Mouse (Mus musculus) neural tube, embryonic 13.5 days (tissue): ENCODE results near the gene Kcnmb4. TPM values are rescaled to one million over a fixed set of nuclear protein-coding genes. Genes with fewer than 3 reads are reported as not detected.

Experiments used
- ATAC-seq: fragments of 200-750 bp; cut with Nextera tagmentation; 2 replicates; pipeline ENCODE4 v1.8.0; 2017; ENCODE audit warnings: low read depth, mild to moderate bottlenecking, moderate TSS enrichment, moderate library complexity
- H3K27ac ChIP-seq: fragments of 300-500 bp; sonication (generic); replicated peaks from 2 replicates; pipeline ENCODE4 v1.5.1; 2015; ENCODE audit warnings: moderate library complexity, mild to moderate bottlenecking, inconsistent platforms
- H3K27me3 ChIP-seq: fragments of 300-500 bp; sonication (generic); 2 replicates; pipeline ENCODE4 v1.6.1; 2015; ENCODE audit warnings: mild to moderate bottlenecking, inconsistent platforms
- H3K36me3 ChIP-seq: fragments of 300-500 bp; sonication (generic); 2 replicates; pipeline ENCODE4 v1.6.1; 2015; ENCODE audit warnings: mild to moderate bottlenecking, inconsistent platforms
- H3K4me1 ChIP-seq: fragments of 300-500 bp; sonication (generic); replicated peaks from 2 replicates; pipeline ENCODE4 v1.6.1; 2015; ENCODE audit warnings: inconsistent platforms
- H3K4me2 ChIP-seq: fragments of 300-500 bp; sonication (generic); 2 replicates; pipeline ENCODE4 v1.6.1; 2015; ENCODE audit warnings: inconsistent platforms, mild to moderate bottlenecking, moderate library complexity
- H3K4me3 ChIP-seq: fragments of 300-500 bp; sonication (generic); 2 replicates; pipeline ENCODE4 v1.5.1; 2015; ENCODE audit warnings: mild to moderate bottlenecking, inconsistent platforms
- H3K9ac ChIP-seq: fragments of 300-500 bp; sonication (generic); 2 replicates; pipeline ENCODE4 v1.6.1; 2015; ENCODE audit warnings: moderate library complexity, mild to moderate bottlenecking, inconsistent platforms
- H3K9me3 ChIP-seq: fragments of 300-500 bp; sonication (generic); 2 replicates; pipeline ENCODE4 v1.6.1; 2016; ENCODE audit warnings: inconsistent platforms
- WGBS: fragments of 180-500 bp; shearing (Covaris S2); methylation state at CpG from one replicate; pipeline ENCODE4 v1.1.7; 2015; 5-methylcytosine and 5-hydroxymethylcytosine counted together
- polyA plus RNA-seq: library from polyadenylated mRNA; unstranded; fragments of >200 nt; fragmentation: Nextera tagmentation; extraction: Ambion mirVana; gene quantifications from 2 replicates; pipeline ENCODE4 v1.2.1, GENCODE M21; 2015

Gene Kcnmb4
- polyA plus RNA-seq, 1 experiment from 2014 or later: 38.5 TPM

DNA sequence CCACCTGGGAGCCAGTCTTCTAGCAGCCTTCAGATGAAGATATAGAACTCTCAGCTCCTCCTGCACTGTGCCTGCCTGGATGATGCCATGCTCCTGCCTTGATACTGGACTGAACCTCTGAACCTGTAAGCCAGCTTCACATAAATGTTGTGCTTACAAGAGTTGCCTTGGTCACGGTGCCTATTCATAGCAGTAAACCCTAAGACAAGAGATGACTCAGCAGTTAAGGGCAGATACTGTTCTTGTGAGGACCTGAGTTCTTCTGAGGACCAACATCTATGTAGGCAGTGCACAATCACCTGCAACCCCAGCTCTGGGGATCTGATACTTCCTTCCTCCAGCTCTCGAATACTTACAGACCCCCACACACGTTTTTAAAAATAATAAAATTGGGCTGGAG, 2.9 kb upstream of the Kcnmb4 start:
- 93% methylated on average over 3 of the region's 3 CpGs for WGBS

DNA sequence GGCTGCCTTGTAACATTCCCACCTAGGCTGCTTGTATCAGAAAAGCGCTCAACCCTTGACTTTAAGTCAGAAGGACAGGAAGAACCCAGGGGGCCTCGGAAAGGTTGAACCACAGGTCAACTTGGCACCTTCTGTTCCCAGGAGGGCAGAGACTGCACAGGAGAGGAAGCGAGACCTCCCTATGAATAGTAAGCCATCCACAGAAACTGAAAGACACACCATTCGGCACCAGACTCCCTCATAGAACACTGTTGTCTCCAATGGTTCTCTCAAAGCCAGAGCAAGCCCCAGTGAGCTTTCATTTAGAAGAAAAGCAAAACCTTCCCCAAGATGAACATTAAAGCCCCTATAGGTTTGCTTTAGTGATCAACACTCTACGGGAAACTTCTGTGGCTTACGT, 2.0 kb upstream of the Kcnmb4 start:
- 0 out of 2 replicates have a peak, but pooled peaks cover 3% of the 10 kb centered on the region for H3K36me3 ChIP-seq

More for the DNA sequence above, 2.9 kb upstream of the Kcnmb4 start:
- no peak overlapping the region for H3K9ac ChIP-seq
- H3K27ac ChIP-seq: no peak overlapping the region
- peaks cover 3% of the 10 kb centered on the region; the same call in 1 of the 2 replicates for H3K36me3 ChIP-seq
- H3K4me3 ChIP-seq: no peak overlapping the region
- peaks cover 35% of the 10 kb centered on the region for H3K4me1 ChIP-seq
- no peaks in the 10 kb centered on the region for H3K27me3 ChIP-seq
- no peak for ATAC-seq
- no peak overlapping the region for H3K4me2 ChIP-seq
- H3K9me3 ChIP-seq: no peaks in the 10 kb centered on the region

DNA sequence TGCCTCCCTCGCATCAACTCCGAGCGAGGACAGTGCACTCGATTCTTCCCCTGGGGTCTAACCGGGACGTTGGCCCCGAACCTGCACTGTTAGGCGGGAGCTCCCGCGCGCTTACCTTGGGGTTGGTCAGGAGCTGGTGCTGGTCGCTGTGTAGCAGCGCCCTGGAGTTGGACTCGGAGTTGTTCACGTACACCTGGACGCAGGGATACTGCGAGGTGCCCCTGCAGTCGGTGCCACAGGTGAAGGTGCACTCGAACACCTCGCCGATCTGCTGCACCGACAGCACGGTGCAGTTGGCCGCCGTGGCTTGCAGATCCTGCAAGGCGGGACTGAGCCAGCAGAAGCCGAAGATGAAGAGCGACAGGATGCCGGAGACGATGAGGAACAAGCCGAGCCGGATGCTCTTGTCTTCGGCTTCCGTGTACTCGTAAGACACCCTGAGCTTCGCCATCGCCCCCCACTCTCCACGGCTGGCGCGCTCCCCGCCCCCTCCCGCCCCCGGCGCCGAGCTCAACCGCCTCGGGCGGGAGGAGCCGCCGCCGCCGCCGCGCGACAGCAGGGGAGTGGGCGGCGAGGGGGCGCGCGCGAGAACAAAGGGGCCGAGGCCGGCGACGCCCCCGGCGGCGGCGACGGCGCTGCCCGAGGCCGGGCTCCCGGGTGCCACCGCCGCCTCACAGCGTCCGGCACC, 463 bp downstream of the Kcnmb4 start:
- Histone ChIP-seq H3K27ac (peak overlapping the region; percentile 92), H3K9ac (peak overlapping the region; percentile 88), H3K4me1 (peaks cover 46% of the 10 kb centered on the region), H3K9me3 (no peaks in the 10 kb centered on the region), H3K36me3 (0 out of 2 replicates have a peak, but pooled peaks cover 3% of the 10 kb centered on the region), H3K4me3 (peak overlapping the region; percentile 78), H3K4me2 (peak overlapping the region; percentile 88), H3K27me3 (no peaks in the 10 kb centered on the region)
- peak; percentile 80 for ATAC-seq
- under 1% methylated on average over 51 of the region's 78 CpGs for WGBS

More for the DNA sequence above, 2.0 kb upstream of the Kcnmb4 start:
- Histone ChIP-seq H3K27ac (no peak overlapping the region), H3K4me3 (no peak overlapping the region), H3K9me3 (no peaks in the 10 kb centered on the region), H3K27me3 (no peaks in the 10 kb centered on the region), H3K4me1 (peaks cover 39% of the 10 kb centered on the region), H3K4me2 (peak overlapping the region; percentile 88), H3K9ac (no peak overlapping the region)
- no peak for ATAC-seq
- 68% methylated on average over 6 of the region's 6 CpGs for WGBS

DNA sequence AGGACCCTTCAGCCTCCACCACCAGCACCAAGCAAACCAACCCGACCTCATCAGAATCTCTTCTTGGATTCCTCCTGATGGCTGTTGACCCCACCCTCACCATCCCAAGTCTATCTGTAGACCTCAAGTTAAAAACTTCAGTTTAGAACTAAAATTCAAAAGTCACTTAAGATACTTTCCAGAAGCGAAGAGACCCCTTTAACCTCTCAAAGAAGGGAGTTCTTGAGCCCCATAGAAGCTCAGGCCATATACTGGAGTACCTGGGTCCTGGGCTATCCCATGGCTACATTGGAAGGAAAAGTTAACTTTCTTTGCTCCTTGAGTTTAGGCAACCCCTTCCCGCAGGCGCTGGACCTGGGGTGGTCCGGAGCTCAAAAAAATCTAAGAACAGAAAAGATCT, 1.1 kb downstream of the Kcnmb4 start:
- peak overlapping the region; percentile 88 for H3K4me2 ChIP-seq
- peaks cover 46% of the 10 kb centered on the region for H3K4me1 ChIP-seq
- H3K36me3 ChIP-seq: 0 out of 2 replicates have a peak, but pooled peaks cover 3% of the 10 kb centered on the region
- peak overlapping the region; percentile 88 for H3K9ac ChIP-seq
- no peak for ATAC-seq
- peak overlapping the region; percentile 92 for H3K27ac ChIP-seq
- no peaks in the 10 kb centered on the region for H3K27me3 ChIP-seq
- no peaks in the 10 kb centered on the region for H3K9me3 ChIP-seq
- H3K4me3 ChIP-seq: peak overlapping the region; percentile 78
- 13% methylated on average over 5 of the region's 5 CpGs for WGBS

DNA sequence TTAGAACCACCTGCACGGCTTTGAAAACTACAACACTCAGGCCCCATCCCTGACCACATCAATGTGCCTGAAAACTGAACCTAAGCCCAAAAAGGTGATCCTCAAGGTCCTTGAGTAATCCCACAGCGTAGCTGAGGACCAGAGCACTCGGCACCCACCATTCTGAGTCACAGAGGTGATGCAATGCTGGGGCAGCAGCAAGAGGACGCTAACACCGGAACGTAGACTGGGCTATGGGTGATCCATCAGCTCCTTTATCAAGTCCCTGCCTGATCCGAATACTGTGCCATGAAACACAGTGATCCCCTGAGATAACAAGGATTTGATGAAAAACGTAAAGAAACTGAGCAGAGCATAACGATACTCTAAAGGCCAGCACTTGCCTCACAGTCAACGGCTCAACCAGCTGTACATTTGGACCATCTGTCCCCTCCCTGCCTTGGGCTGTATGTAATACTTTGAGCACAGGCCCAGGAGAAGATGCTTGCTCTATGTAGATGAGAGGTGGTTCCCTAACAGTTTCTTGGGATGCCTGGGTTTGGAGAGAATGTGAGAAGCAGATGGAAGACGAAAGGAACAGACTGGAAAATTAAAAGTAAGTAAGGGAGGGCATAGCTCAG, 3.3 kb downstream of the Kcnmb4 start:
- Histone ChIP-seq H3K27ac (no peak overlapping the region; the same call in 1 of the 2 replicates), H3K9me3 (no peaks in the 10 kb centered on the region), H3K4me2 (peak overlapping the region; percentile 88), H3K36me3 (no peaks in the 10 kb centered on the region), H3K4me1 (peaks cover 40% of the 10 kb centered on the region), H3K4me3 (peak overlapping the region; percentile 11), H3K27me3 (no peaks in the 10 kb centered on the region), H3K9ac (peak overlapping the region; percentile 6; the same call in 1 of the 2 replicates)
- 77% methylated on average over 11 of the region's 11 CpGs for WGBS
- ATAC-seq: no peak

DNA sequence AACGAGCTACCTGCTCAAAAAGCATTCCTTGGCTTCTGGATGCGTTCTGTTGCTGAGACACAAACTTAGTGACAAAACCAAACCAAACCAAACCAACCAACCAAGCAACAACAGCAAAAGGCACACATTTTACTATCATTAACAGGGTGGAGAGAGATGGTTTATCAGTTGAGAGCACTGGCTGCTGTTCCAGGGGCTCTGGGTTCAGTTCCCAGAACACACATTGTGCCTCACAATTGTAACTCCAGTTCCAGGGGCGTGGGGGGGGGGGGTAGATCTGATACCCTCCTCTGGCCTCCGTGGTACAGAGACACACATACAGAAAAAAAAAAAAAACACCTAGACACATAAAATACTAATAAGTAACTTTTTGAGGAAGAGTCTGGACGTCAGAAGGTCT, 5.6 kb downstream of the Kcnmb4 start:
- no peaks in the 10 kb centered on the region for H3K27me3 ChIP-seq
- no peak overlapping the region for H3K9ac ChIP-seq
- peaks cover 2% of the 10 kb centered on the region; the same call in 1 of the 2 replicates for H3K9me3 ChIP-seq
- H3K27ac ChIP-seq: no peak overlapping the region
- peaks cover 27% of the 10 kb centered on the region for H3K4me1 ChIP-seq
- no peak overlapping the region for H3K4me2 ChIP-seq
- H3K36me3 ChIP-seq: peaks cover 2% of the 10 kb centered on the region; the same call in 1 of the 2 replicates
- no peak for ATAC-seq
- no peak overlapping the region for H3K4me3 ChIP-seq
- 89% methylated on average over 5 of the region's 5 CpGs for WGBS

DNA sequence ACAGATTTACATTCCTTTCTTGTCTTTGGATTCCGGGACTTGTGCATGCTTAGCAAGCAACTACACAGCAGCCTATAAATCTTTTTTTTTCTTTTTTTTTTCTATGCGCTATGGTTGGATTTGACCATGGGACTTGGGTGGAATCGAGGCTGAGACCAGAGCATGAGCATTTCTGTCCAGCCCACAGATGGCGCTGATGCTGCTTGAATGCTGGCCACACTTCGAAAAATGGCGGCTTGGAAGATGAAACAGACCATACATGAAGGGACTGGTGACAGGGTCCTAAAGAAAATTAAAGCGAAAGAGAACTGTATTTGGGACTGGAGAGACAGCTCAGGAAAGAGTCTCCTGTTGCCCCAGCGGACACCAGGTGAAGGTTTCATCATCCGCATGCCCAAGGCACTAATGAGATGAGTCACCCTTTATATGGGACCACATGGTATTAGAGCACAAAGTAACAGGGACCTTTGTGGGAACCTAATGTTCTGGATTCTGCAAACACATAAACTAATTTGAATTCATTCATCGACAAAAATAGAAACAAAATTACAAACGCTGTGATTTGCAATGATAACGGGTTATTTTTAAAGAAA, 9.8 kb downstream of the Kcnmb4 start:
- WGBS: 93% methylated on average over 12 of the region's 12 CpGs
- peaks cover 7% of the 10 kb centered on the region; the same call in 1 of the 2 replicates for H3K9me3 ChIP-seq
- no peak overlapping the region for H3K4me3 ChIP-seq
- H3K9ac ChIP-seq: no peak overlapping the region
- no peak overlapping the region for H3K27ac ChIP-seq
- peaks cover 7% of the 10 kb centered on the region; the same call in 1 of the 2 replicates for H3K36me3 ChIP-seq
- no peak overlapping the region for H3K4me2 ChIP-seq
- ATAC-seq: no peak
- no peaks in the 10 kb centered on the region for H3K27me3 ChIP-seq
- H3K4me1 ChIP-seq: no peaks in the 10 kb centered on the region

DNA sequence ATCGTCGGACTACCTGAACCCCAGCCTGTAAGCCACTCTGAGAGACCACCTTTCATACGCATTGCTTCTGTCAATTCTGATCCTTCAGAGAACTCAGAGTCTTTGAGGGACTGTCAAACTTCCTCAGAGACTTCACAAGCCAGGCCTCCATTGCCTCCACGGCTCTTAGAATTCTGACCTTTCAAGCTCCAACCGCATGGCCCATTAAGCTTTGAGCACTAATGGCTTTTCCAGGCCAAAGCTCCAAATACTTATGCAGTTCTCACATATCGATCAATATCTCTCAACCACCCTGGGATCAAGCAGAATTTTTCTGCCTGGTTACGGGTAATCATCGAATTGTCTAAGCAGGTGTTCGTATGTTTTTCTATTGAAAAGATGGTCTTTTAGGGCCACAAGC, 12.2 kb downstream of the Kcnmb4 start:
- Histone ChIP-seq H3K27me3 (no peaks in the 10 kb centered on the region), H3K9ac (no peak overlapping the region), H3K9me3 (peaks cover 7% of the 10 kb centered on the region; the same call in 1 of the 2 replicates), H3K36me3 (peaks cover 26% of the 10 kb centered on the region), H3K27ac (no peak overlapping the region), H3K4me2 (no peak overlapping the region), H3K4me1 (no peaks in the 10 kb centered on the region), H3K4me3 (no peak overlapping the region)
- WGBS: 79% methylated on average over 9 of the region's 9 CpGs
- no peak for ATAC-seq

DNA sequence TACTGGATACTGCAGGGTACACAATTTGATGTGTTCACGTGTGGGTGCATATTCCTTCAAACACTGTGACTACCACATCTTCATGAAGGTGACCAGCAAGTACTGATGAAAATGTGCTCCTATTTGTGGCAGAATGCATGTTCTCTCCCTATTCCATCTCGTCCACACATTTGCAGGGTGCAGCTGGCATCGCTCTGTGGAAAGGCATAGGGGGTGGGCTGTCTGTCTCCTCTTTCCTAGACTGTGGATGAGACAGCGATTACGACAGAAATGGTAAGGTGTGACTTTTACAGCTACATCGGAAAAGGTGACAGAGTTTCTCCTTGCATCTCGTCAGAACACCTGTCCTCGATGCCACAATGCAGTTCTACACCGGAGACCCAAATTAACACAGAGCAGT, 14.9 kb downstream of the Kcnmb4 start:
- no peak for ATAC-seq
- Histone ChIP-seq H3K4me2 (no peak overlapping the region), H3K4me3 (no peak overlapping the region), H3K9me3 (peaks cover 7% of the 10 kb centered on the region; the same call in 1 of the 2 replicates), H3K9ac (no peak overlapping the region), H3K4me1 (no peaks in the 10 kb centered on the region), H3K27me3 (no peaks in the 10 kb centered on the region), H3K36me3 (peaks cover 39% of the 10 kb centered on the region), H3K27ac (no peak overlapping the region)
- 93% methylated on average over 9 of the region's 9 CpGs for WGBS

DNA sequence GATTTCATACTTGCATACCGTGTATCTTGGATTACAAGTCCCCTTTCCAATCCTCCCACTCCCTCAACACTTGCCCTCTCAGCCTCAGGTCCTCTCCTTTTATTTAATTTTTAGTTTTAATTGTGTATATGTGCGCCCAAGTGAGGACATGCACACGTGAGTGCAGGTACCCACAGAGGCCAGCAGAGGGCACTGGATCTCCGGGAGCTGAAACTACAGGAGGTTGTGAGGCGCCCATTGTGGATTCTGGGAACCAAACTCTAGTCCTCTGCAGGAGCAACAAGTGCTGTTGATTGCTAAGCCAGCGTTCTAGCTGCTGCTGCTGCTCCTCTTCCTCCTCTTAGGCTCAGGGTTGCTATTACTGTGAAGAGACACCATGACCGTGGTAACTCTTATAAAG, 20.9 kb downstream of the Kcnmb4 start:
- 96% methylated on average over 7 of the region's 7 CpGs for WGBS
- H3K4me2 ChIP-seq: no peak overlapping the region
- no peak for ATAC-seq
- no peaks in the 10 kb centered on the region for H3K27me3 ChIP-seq
- no peaks in the 10 kb centered on the region for H3K4me1 ChIP-seq
- no peak overlapping the region for H3K9ac ChIP-seq
- H3K27ac ChIP-seq: no peak overlapping the region
- peaks cover 3% of the 10 kb centered on the region; the same call in 1 of the 2 replicates for H3K9me3 ChIP-seq
- no peak overlapping the region for H3K4me3 ChIP-seq
- peaks cover 33% of the 10 kb centered on the region for H3K36me3 ChIP-seq

DNA sequence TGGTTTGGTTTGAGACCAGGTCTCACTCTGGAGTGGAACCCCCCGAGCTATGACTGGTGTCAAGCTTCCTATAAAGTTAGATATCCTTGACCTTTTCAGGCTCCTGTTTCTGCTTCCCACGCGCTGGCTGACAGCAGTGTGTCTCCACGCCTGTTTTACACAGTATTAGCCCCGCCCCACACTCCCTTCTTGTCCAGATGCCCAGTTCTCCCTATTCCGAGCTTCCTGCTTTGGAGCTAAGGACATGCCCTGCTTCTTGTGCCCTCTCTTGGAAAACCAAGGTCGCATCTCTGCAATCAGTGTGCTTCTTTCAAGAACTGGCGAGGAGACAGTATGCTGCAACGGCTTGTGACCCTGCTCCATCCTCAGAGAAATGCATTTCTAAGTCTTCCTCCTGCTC, 23.1 kb downstream of the Kcnmb4 start:
- 81% methylated on average over 9 of the region's 9 CpGs for WGBS
- no peak overlapping the region for H3K4me3 ChIP-seq
- ATAC-seq: no peak
- H3K9me3 ChIP-seq: peaks cover 3% of the 10 kb centered on the region; the same call in 1 of the 2 replicates
- no peaks in the 10 kb centered on the region for H3K4me1 ChIP-seq
- no peak overlapping the region for H3K27ac ChIP-seq
- H3K27me3 ChIP-seq: no peaks in the 10 kb centered on the region
- no peak overlapping the region for H3K4me2 ChIP-seq
- H3K9ac ChIP-seq: no peak overlapping the region
- peaks cover 16% of the 10 kb centered on the region for H3K36me3 ChIP-seq

DNA sequence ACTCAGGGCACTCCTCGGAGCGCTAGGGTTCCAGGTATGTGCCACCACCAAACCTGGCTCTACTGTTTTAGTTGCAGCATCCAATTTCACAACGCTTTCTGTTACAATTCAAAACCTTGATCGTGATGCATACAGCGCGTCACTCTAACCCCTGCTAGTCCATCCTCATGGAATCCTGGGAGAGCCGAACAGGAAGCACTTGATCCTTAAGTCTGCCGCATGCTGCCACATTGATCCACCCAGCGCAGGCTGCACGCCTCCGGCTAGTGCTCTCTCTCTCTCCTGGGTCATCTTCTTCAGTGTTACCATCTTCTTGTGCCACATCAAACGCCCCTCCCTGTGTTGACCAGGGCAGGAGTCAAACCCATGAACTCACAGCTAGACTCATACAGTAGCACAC, 25.5 kb downstream of the Kcnmb4 start:
- Histone ChIP-seq H3K4me3 (no peak overlapping the region), H3K4me2 (no peak overlapping the region), H3K27me3 (no peaks in the 10 kb centered on the region), H3K9ac (no peak overlapping the region), H3K36me3 (peaks cover 21% of the 10 kb centered on the region), H3K4me1 (no peaks in the 10 kb centered on the region), H3K27ac (no peak overlapping the region), H3K9me3 (no peaks in the 10 kb centered on the region)
- no peak for ATAC-seq
- WGBS: 98% methylated on average over 12 of the region's 12 CpGs
